Comparison of ENCODE assay signal across 8 mouse cellular contexts in genomic region chr1:34438381-34439051, GRCm38 (mm10). TPM values are rescaled to one million over a fixed set of nuclear protein-coding genes. Genes with fewer than 3 reads are reported as not detected.
DNase-seq lines count a peak whose midpoint lies in the region; ATAC-seq and TF ChIP-seq lines count a peak whose summit lies in the region.

No protein-coding gene starts in this region.

- peak overlapping the region; percentile 62 to 88 for H3K4me3 ChIP-seq in heart, embryonic 14.5 days (ENCODE audit: control insufficient read depth in 1 of 2, insufficient read depth in 1 of 2, low read depth in 1 of 2, low read length in 2 of 2)
- H3K4me3 ChIP-seq in ES-E14 (ENCODE audit: insufficient read depth in 1 of 2, low read depth in 1 of 2, low read length in 2 of 2, poor library complexity in 1 of 2, severe bottlenecking in 1 of 2) = peak overlapping the region; percentile 97 to 98
- peak overlapping the region; percentile 77 for H3K4me3 ChIP-seq in heart, embryonic 16.5 days (ENCODE audit: low read length)
- H3K4me3 ChIP-seq in midbrain, embryonic 10.5 days = peak overlapping the region; percentile 83

- H3K9me3 ChIP-seq in heart, embryonic 14.5 days (ENCODE audit: control insufficient read depth, low read length) = no peaks in the 10 kb centered on the region
- no peaks in the 10 kb centered on the region for H3K9me3 ChIP-seq in ES-E14 (ENCODE audit: control insufficient read depth, insufficient read depth, low read depth, low read length)
- no peaks in the 10 kb centered on the region for H3K9me3 ChIP-seq in heart, embryonic 16.5 days (replicated peaks; ENCODE audit: control insufficient read depth, low read length)
- H3K9me3 ChIP-seq in midbrain, embryonic 10.5 days (replicated peaks) = no peaks in the 10 kb centered on the region

- peak overlapping the region; percentile 73 for H3K9ac ChIP-seq in heart, embryonic 14.5 days (ENCODE audit: low read length)
- H3K9ac ChIP-seq in ES-E14 (ENCODE audit: insufficient read depth, low read depth, low read length, poor library complexity, severe bottlenecking) = peak overlapping the region; percentile 75
- peak overlapping the region; percentile 70 for H3K9ac ChIP-seq in heart, embryonic 16.5 days (ENCODE audit: low read length)

- no peak for ATAC-seq in heart, embryonic 14.5 days (ENCODE audit: insufficient number of reproducible peaks, insufficient read depth, low FRiP score, low read depth)
- ATAC-seq in heart, embryonic 16.5 days (replicated peaks; ENCODE audit: extremely low read depth, insufficient read depth, low FRiP score) = no peak

- H3K27me3 ChIP-seq in heart, embryonic 14.5 days (ENCODE audit: control insufficient read depth, insufficient read depth, low read length) = no peaks in the 10 kb centered on the region
- no peaks in the 10 kb centered on the region for H3K27me3 ChIP-seq in heart, embryonic 16.5 days (ENCODE audit: control insufficient read depth, insufficient read depth, low read length)
- no peaks in the 10 kb centered on the region for H3K27me3 ChIP-seq in midbrain, embryonic 10.5 days (ENCODE audit: low read depth, poor library complexity, severe bottlenecking)

- H3K4me2 ChIP-seq in heart, embryonic 14.5 days (ENCODE audit: low read length) = peak overlapping the region; percentile 75
- peak overlapping the region; percentile 79 for H3K4me2 ChIP-seq in heart, embryonic 16.5 days (ENCODE audit: low read depth, low read length)

- 35% methylated on average over 17 of the region's 20 CpGs for WGBS in heart, embryonic 14.5 days
- 34% methylated on average over 15 of the region's 20 CpGs for WGBS in heart, embryonic 16.5 days
- WGBS in midbrain, embryonic 10.5 days = 44% methylated on average over 15 of the region's 20 CpGs

- peaks cover 7 to 20% of the 10 kb centered on the region in 2 experiments for H3K4me1 ChIP-seq in heart, embryonic 14.5 days (ENCODE audit: control insufficient read depth in 2 of 2, insufficient read depth in 2 of 2, low read length in 2 of 2)
- H3K4me1 ChIP-seq in ES-E14 (ENCODE audit: control insufficient read depth in 2 of 2, insufficient read depth in 2 of 2, low read length in 2 of 2, poor library complexity in 1 of 2) = peaks cover 0 to 2% of the 10 kb centered on the region in 2 experiments; a peak in 2 of 4 replicates
- H3K4me1 ChIP-seq in heart, embryonic 16.5 days (ENCODE audit: control insufficient read depth, insufficient read depth, low read length) = peaks cover 26% of the 10 kb centered on the region
- H3K4me1 ChIP-seq in midbrain, embryonic 10.5 days = peaks cover 33% of the 10 kb centered on the region

- peaks cover 43% of the 10 kb centered on the region for H3K36me3 ChIP-seq in heart, embryonic 14.5 days (ENCODE audit: control insufficient read depth, insufficient read depth, low read length)
- H3K36me3 ChIP-seq in ES-E14 (ENCODE audit: control insufficient read depth, insufficient read depth, low read length, poor library complexity, severe bottlenecking) = peaks cover 13% of the 10 kb centered on the region
- peaks cover 12% of the 10 kb centered on the region for H3K36me3 ChIP-seq in heart, embryonic 16.5 days (ENCODE audit: control insufficient read depth, insufficient read depth)
- H3K36me3 ChIP-seq in midbrain, embryonic 10.5 days = peaks cover 31% of the 10 kb centered on the region

- H3K27ac ChIP-seq in heart, embryonic 14.5 days (replicated peaks in 1 of 2; ENCODE audit: control insufficient read depth in 1 of 2, insufficient read depth in 1 of 2, low read depth in 2 of 2, low read length in 2 of 2) = 0 out of 4 replicates have a peak overlapping the region, but pooled peaks of 1 of the 2 experiments have one; percentile 39
- no peak overlapping the region for H3K27ac ChIP-seq in ES-E14 (ENCODE audit: insufficient read depth, low read depth, low read length, poor library complexity, severe bottlenecking)
- H3K27ac ChIP-seq in heart, embryonic 16.5 days (ENCODE audit: low read length) = no peak overlapping the region
- peak overlapping the region; percentile 87 for H3K27ac ChIP-seq in midbrain, embryonic 10.5 days (replicated peaks)

- in situ Hi-C loops in ES-E14 (cut with MboI; ENCODE audit: low sequenced_read_pairs in 2 of 2, unreplicated experiment in 2 of 2) = no loop called here

- DNase-seq in heart, postnatal 25 days (ENCODE audit: low spot score) = no peak
- DNase-seq in ES-E14 (ENCODE audit: low read depth, low spot score) = no peak
- no peak for DNase-seq in midbrain, embryonic 10.5 days (ENCODE audit: low spot score)
- no peak for DNase-seq in right cerebral cortex, postnatal 4 days
- no peak for DNase-seq in ovary, postnatal 10 days (ENCODE audit: low spot score)
- no peak for DNase-seq in urinary bladder, postnatal 36 days (ENCODE audit: low spot score in 2 of 2)

- intact Hi-C loops in heart, postnatal 25 days (cut with DNase I) = no loop called here

TF ChIP-seq in ES-E14, 5 proteins besides CTCF, POLR2A, EP300 and RAD21:
- 0 out of 2 replicates have a peak, but pooled peaks have one; percentile 32 for TF ChIP-seq ZNF384 (IDR thresholded peaks at IDR 0.05; ENCODE audit: low read depth, low read length)
- TF ChIP-seq MAFK (IDR thresholded peaks at IDR 0.05; ENCODE audit: insufficient read depth, low read depth, low read length) = no peak
- no peak for TF ChIP-seq CHD2 (IDR thresholded peaks at IDR 0.05; ENCODE audit: low read depth, low read length)
- TF ChIP-seq ZC3H11A (IDR thresholded peaks at IDR 0.05; ENCODE audit: borderline replicate concordance, low read depth, low read length) = no peak

RNA-seq across cellular contexts. Expression of gene Ccdc115, which starts 1.0 kb away (rescaled TPM):
- 42.6 and 46.3 TPM in 2 replicates for polyA plus RNA-seq in heart, embryonic 14.5 days (2014; fragmentation: Nextera tagmentation; extraction: Ambion mirVana)
- 10 to 100 TPM; 14.9 to 15.3 TPM for total RNA-seq in heart, postnatal 25 days (2021)
- 21.6 and 26.6 TPM in 2 replicates for total RNA-seq in ES-E14 (2012; rRNA removed)
- polyA plus RNA-seq in heart, embryonic 16.5 days (2015; fragmentation: Nextera tagmentation; extraction: Ambion mirVana) = 45.3 and 47.0 TPM in 2 replicates
- 80.1 and 82.0 TPM in 2 replicates for polyA plus RNA-seq in midbrain, embryonic 10.5 days (2016; fragmentation: Nextera tagmentation; extraction: Ambion mirVana)

RNA-seq across cellular contexts. Expression of gene Imp4, which starts 1.1 kb away (rescaled TPM):
- 59.0 and 66.7 TPM in 2 replicates for polyA plus RNA-seq in heart, embryonic 14.5 days (2014; fragmentation: Nextera tagmentation; extraction: Ambion mirVana)
- total RNA-seq in heart, postnatal 25 days (2021) = 10 to 100 TPM; 29.2 to 31.4 TPM
- 103 and 111 TPM in 2 replicates for total RNA-seq in ES-E14 (2012; rRNA removed)
- polyA plus RNA-seq in heart, embryonic 16.5 days (2015; fragmentation: Nextera tagmentation; extraction: Ambion mirVana) = 60.3 and 64.9 TPM in 2 replicates
- 97.8 and 114 TPM in 2 replicates for polyA plus RNA-seq in midbrain, embryonic 10.5 days (2016; fragmentation: Nextera tagmentation; extraction: Ambion mirVana)

RNA-seq across cellular contexts. Expression of gene Ptpn18, which starts 21.0 kb away (rescaled TPM):
- polyA plus RNA-seq in heart, embryonic 14.5 days (2014; fragmentation: Nextera tagmentation; extraction: Ambion mirVana) = 16.2 and 16.3 TPM in 2 replicates
- total RNA-seq in heart, postnatal 25 days (2021) = 1 to 10 TPM; 4.2 to 5.6 TPM
- total RNA-seq in ES-E14 (2012; rRNA removed) = 2.6 and 4.0 TPM in 2 replicates
- polyA plus RNA-seq in heart, embryonic 16.5 days (2015; fragmentation: Nextera tagmentation; extraction: Ambion mirVana) = 18.1 and 25.8 TPM in 2 replicates
- 6.1 and 7.3 TPM in 2 replicates for polyA plus RNA-seq in midbrain, embryonic 10.5 days (2016; fragmentation: Nextera tagmentation; extraction: Ambion mirVana)

RNA-seq across cellular contexts. Expression of gene Prss39, which starts 59.7 kb away (rescaled TPM):
- not detected in 2 replicates for polyA plus RNA-seq in heart, embryonic 14.5 days (2014; fragmentation: Nextera tagmentation; extraction: Ambion mirVana)
- not detected for total RNA-seq in heart, postnatal 25 days (2021)
- not detected in 2 replicates for total RNA-seq in ES-E14 (2012; rRNA removed)
- polyA plus RNA-seq in heart, embryonic 16.5 days (2015; fragmentation: Nextera tagmentation; extraction: Ambion mirVana) = not detected in 2 replicates
- polyA plus RNA-seq in midbrain, embryonic 10.5 days (2016; fragmentation: Nextera tagmentation; extraction: Ambion mirVana) = not detected in 2 replicates
